Mouse (Mus musculus): ENCODE measurements around the gene Nsmce4a. TPM values are rescaled to one million over a fixed set of nuclear protein-coding genes. Genes with fewer than 3 reads are reported as not detected.
"Not testable (repeated sequence)": the region's sequence is repeated elsewhere in the genome, so short reads cannot be mapped to it uniquely, and the experiment has no call there.

The Nsmce4a gene
- polyA plus RNA-seq, 1 experiment from 2014 or later = 239 TPM

- DNase-seq (ENCODE audit: low spot score, missing footprints) = peak; percentile 61
- no peak overlapping the region for H3K27ac ChIP-seq (ENCODE audit: low read depth, low read length)
- H3K9ac ChIP-seq (ENCODE audit: low read length) = no peak overlapping the region
- ATAC-seq (ENCODE audit: low FRiP score) = no peak
- H3K4me1 ChIP-seq (ENCODE audit: control insufficient read depth, insufficient read depth, low read length) = no peaks in the 10 kb centered on the region
- WGBS = 81% methylated on average over 1 of the region's 1 CpGs
- no peaks in the 10 kb centered on the region for H3K9me3 ChIP-seq (ENCODE audit: control insufficient read depth, low read length)
- H3K4me2 ChIP-seq = no peak overlapping the region
- H3K4me3 ChIP-seq (ENCODE audit: low read depth, low read length) = no peak overlapping the region
- H3K36me3 ChIP-seq (ENCODE audit: control insufficient read depth, insufficient read depth, low read length) = no peaks in the 10 kb centered on the region
- no peaks in the 10 kb centered on the region for H3K27me3 ChIP-seq (ENCODE audit: control insufficient read depth, insufficient read depth, low read length)
Measured at GRCm38 (mm10) chr7:130602804-130603203, 29.9 kb upstream of the Nsmce4a start.

- Histone ChIP-seq H3K4me3 (ENCODE audit: low read depth, low read length) (no peak overlapping the region), H3K9ac (ENCODE audit: low read length) (no peak overlapping the region), H3K36me3 (ENCODE audit: control insufficient read depth, insufficient read depth, low read length) (no peaks in the 10 kb centered on the region), H3K27ac (ENCODE audit: low read depth, low read length) (no peak overlapping the region), H3K27me3 (ENCODE audit: control insufficient read depth, insufficient read depth, low read length) (no peaks in the 10 kb centered on the region), H3K4me2 (no peak overlapping the region), H3K4me1 (ENCODE audit: control insufficient read depth, insufficient read depth, low read length) (peaks cover 4% of the 10 kb centered on the region; the same call in 1 of the 2 replicates), H3K9me3 (ENCODE audit: control insufficient read depth, low read length) (no peaks in the 10 kb centered on the region)
- 75% methylated on average over 2 of the region's 2 CpGs for WGBS
- DNase-seq (ENCODE audit: low spot score, missing footprints) = peak; percentile 54
- ATAC-seq (ENCODE audit: low FRiP score) = no peak
Measured at GRCm38 (mm10) chr7:130600546-130600945, 27.6 kb upstream of the Nsmce4a start.

- peaks cover 4% of the 10 kb centered on the region; the same call in 1 of the 2 replicates for H3K4me1 ChIP-seq (ENCODE audit: control insufficient read depth, insufficient read depth, low read length)
- H3K9me3 ChIP-seq (ENCODE audit: control insufficient read depth, low read length) = no peaks in the 10 kb centered on the region
- H3K4me2 ChIP-seq = no peak overlapping the region
- WGBS = 92% methylated on average over 3 of the region's 3 CpGs
- H3K27me3 ChIP-seq (ENCODE audit: control insufficient read depth, insufficient read depth, low read length) = no peaks in the 10 kb centered on the region
- DNase-seq (ENCODE audit: low spot score, missing footprints) (peak; percentile 8), ATAC-seq (ENCODE audit: low FRiP score) (no peak)
- H3K4me3 ChIP-seq (ENCODE audit: low read depth, low read length) = no peak overlapping the region
- H3K36me3 ChIP-seq (ENCODE audit: control insufficient read depth, insufficient read depth, low read length) = no peaks in the 10 kb centered on the region
- no peak overlapping the region for H3K9ac ChIP-seq (ENCODE audit: low read length)
- no peak overlapping the region for H3K27ac ChIP-seq (ENCODE audit: low read depth, low read length)
Measured at GRCm38 (mm10) chr7:130600074-130600473, 27.2 kb upstream of the Nsmce4a start.

DNA sequence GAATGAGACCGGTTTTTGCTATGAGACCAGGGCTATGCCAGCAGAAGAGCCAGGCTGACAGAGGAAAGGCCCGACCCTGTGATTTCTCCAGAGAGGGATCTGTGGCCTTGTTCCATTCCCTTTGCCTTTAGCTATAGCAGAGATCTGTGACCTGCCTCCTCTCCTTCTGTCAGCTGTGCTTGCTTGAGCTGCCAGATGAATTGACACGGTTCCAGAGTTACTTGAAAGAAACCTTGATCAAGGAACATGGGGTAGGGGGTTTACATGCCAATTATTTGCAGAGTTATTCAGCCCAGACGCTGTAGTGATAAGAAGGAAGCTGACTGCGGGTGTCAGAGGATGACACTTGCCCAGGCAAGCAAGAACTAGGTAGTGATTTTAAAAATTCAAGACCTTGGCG is 24.6 kb upstream of the Nsmce4a start:
- WGBS = 59% methylated on average over 6 of the region's 6 CpGs
- no peak overlapping the region for H3K9ac ChIP-seq (ENCODE audit: low read length)
- ATAC-seq (ENCODE audit: low FRiP score) = no peak
- H3K4me1 ChIP-seq (ENCODE audit: control insufficient read depth, insufficient read depth, low read length) = peaks cover 4% of the 10 kb centered on the region; the same call in 1 of the 2 replicates
- peak; percentile 54 for DNase-seq (ENCODE audit: low spot score, missing footprints)
- no peak overlapping the region for H3K4me2 ChIP-seq
- H3K36me3 ChIP-seq (ENCODE audit: control insufficient read depth, insufficient read depth, low read length) = no peaks in the 10 kb centered on the region
- H3K9me3 ChIP-seq (ENCODE audit: control insufficient read depth, low read length) = no peaks in the 10 kb centered on the region
- no peaks in the 10 kb centered on the region for H3K27me3 ChIP-seq (ENCODE audit: control insufficient read depth, insufficient read depth, low read length)
- 0 out of 2 replicates have a peak overlapping the region, but pooled peaks have one; percentile 0 for H3K27ac ChIP-seq (ENCODE audit: low read depth, low read length)
- no peak overlapping the region for H3K4me3 ChIP-seq (ENCODE audit: low read depth, low read length)

DNA sequence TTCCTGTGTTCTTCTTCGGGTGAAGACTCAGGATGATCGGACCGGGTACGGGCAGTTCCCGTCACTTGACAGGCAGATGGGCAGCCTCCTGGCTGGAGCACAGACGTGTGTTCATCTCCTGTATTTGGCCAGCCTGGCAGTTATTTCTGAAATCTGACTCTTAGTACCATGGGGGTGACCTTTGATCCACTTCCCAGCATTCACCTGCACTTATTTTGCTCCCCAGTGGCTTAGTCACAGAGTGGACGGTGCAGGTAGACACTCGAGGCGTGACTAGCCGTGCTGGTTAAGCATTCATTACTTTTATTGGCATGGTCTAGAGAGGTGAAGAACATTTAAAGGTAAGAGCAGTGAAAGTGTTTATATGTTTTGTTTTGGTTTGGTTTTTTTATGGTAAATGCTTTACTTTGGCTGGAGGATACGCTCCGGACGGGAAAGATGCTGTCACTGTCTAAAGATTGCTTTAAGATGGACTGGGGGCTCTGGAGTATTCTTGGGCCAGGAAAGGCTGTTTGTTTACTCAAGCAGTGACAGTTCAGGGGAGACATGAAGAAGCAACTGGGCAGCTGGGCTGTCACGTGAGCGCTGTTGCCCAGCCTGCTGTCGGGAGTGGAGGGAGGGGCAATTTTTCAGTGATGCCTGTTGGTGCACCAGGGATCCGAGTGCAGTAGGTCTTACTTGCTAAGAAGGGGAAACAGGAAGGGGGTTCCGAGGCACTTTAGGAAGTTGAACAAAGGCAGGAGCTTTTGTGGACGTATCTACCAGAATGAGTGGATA is 23.3 kb upstream of the Nsmce4a start:
- not testable (repeated sequence) for H3K9ac ChIP-seq (ENCODE audit: low read length); H3K4me3 ChIP-seq (ENCODE audit: low read depth, low read length); ATAC-seq (ENCODE audit: low FRiP score); H3K36me3 ChIP-seq (ENCODE audit: control insufficient read depth, insufficient read depth, low read length); H3K4me2 ChIP-seq; H3K27ac ChIP-seq (ENCODE audit: low read depth, low read length); H3K27me3 ChIP-seq (ENCODE audit: control insufficient read depth, insufficient read depth, low read length); H3K9me3 ChIP-seq (ENCODE audit: control insufficient read depth, low read length); H3K4me1 ChIP-seq (ENCODE audit: control insufficient read depth, insufficient read depth, low read length)
- peak; percentile 73 for DNase-seq (ENCODE audit: low spot score, missing footprints)
- 65% methylated on average over 9 of the region's 19 CpGs for WGBS

- H3K9me3 ChIP-seq (ENCODE audit: control insufficient read depth, low read length) = not testable (repeated sequence)
- WGBS = 55% methylated on average over 7 of the region's 11 CpGs
Measured at GRCm38 (mm10) chr7:130593375-130594239, 20.7 kb upstream of the Nsmce4a start.

DNA sequence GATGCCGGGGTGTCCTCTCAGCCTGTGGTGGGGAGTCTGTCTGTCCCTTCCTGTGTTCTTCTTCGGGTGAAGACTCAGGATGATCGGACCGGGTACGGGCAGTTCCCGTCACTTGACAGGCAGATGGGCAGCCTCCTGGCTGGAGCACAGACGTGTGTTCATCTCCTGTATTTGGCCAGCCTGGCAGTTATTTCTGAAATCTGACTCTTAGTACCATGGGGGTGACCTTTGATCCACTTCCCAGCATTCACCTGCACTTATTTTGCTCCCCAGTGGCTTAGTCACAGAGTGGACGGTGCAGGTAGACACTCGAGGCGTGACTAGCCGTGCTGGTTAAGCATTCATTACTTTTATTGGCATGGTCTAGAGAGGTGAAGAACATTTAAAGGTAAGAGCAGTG is 20.1 kb upstream of the Nsmce4a start:
- ATAC-seq (ENCODE audit: low FRiP score) = peak; percentile 6; the same call in 1 of the 2 replicates
- not testable (repeated sequence) for H3K9ac ChIP-seq (ENCODE audit: low read length); H3K4me2 ChIP-seq; H3K9me3 ChIP-seq (ENCODE audit: control insufficient read depth, low read length); H3K27me3 ChIP-seq (ENCODE audit: control insufficient read depth, insufficient read depth, low read length); H3K27ac ChIP-seq (ENCODE audit: low read depth, low read length); H3K4me3 ChIP-seq (ENCODE audit: low read depth, low read length); DNase-seq (ENCODE audit: low spot score, missing footprints); H3K36me3 ChIP-seq (ENCODE audit: control insufficient read depth, insufficient read depth, low read length)
- WGBS = no CpG with 5 or more reads among the region's 11 CpGs
- peaks cover 18% of the 10 kb centered on the region for H3K4me1 ChIP-seq (ENCODE audit: control insufficient read depth, insufficient read depth, low read length)

More at GRCm38 (mm10) chr7:130593375-130594239, 20.7 kb upstream of the Nsmce4a start:
- ATAC-seq (ENCODE audit: low FRiP score) = peak; percentile 85
- DNase-seq (ENCODE audit: low spot score, missing footprints) = peak; percentile 91
- H3K4me2 ChIP-seq; H3K9ac ChIP-seq (ENCODE audit: low read length); H3K27ac ChIP-seq (ENCODE audit: low read depth, low read length); H3K4me3 ChIP-seq (ENCODE audit: low read depth, low read length); H3K36me3 ChIP-seq (ENCODE audit: control insufficient read depth, insufficient read depth, low read length); H3K27me3 ChIP-seq (ENCODE audit: control insufficient read depth, insufficient read depth, low read length): not testable (repeated sequence)
- peaks cover 18% of the 10 kb centered on the region for H3K4me1 ChIP-seq (ENCODE audit: control insufficient read depth, insufficient read depth, low read length)

DNA sequence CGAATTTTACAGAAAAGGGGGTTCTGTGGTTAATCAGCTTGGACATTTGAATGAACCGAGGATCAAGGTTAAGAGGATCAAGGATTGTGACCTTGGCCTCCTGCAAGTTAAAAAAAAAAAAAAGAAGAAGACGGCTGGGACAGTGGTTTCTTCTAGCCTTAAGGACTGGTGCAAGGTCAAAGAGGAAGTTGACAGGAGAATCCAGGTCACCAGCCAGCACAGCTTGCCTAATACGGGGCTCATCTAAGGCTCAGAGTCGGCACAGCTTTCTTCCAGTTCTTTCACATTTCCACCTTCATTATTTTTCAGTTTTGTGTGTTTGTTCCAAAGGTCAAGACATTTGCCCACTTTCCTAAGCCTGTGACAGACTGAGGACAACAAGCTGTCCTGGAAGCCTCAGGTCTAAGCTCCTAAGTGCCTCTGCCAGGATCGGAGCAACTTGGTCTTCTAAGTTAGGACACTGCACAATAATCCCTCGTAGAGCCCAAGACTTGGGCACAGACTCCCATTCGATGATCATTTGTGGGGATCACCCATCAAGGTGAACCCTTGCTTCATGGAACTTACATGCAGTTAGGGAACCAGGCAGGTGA is 18.0 kb upstream of the Nsmce4a start:
- Histone ChIP-seq H3K27ac (ENCODE audit: low read depth, low read length) (no peak overlapping the region), H3K9me3 (ENCODE audit: control insufficient read depth, low read length) (no peaks in the 10 kb centered on the region), H3K4me1 (ENCODE audit: control insufficient read depth, insufficient read depth, low read length) (peaks cover 15% of the 10 kb centered on the region), H3K9ac (ENCODE audit: low read length) (no peak overlapping the region), H3K36me3 (ENCODE audit: control insufficient read depth, insufficient read depth, low read length) (no peaks in the 10 kb centered on the region), H3K4me3 (ENCODE audit: low read depth, low read length) (no peak overlapping the region), H3K27me3 (ENCODE audit: control insufficient read depth, insufficient read depth, low read length) (no peaks in the 10 kb centered on the region), H3K4me2 (no peak overlapping the region)
- DNase-seq (ENCODE audit: low spot score, missing footprints) = peak; percentile 89
- 48% methylated on average over 8 of the region's 8 CpGs for WGBS
- ATAC-seq (ENCODE audit: low FRiP score) = no peak
